Mouse (Mus musculus): ENCODE measurements around the gene Atp5f1.

The Atp5f1 gene

GRCm38 (mm10) chr3:105899394-105900147 is 60.3 kb downstream of the Atp5f1 start:
- DNase-seq (ENCODE audit: low read depth): peak; percentile 94

- no peak for DNase-seq (ENCODE audit: low read depth)
Observed at GRCm38 (mm10) chr3:105898861-105899260, 61.0 kb downstream of the Atp5f1 start.

- DNase-seq (ENCODE audit: low read depth): no peak
Observed at GRCm38 (mm10) chr3:105898325-105898724, 61.6 kb downstream of the Atp5f1 start.

- no peak for DNase-seq (ENCODE audit: low read depth)
Observed at GRCm38 (mm10) chr3:105896811-105897210, 63.1 kb downstream of the Atp5f1 start.

- DNase-seq (ENCODE audit: low read depth): peak; percentile 92
Observed at GRCm38 (mm10) chr3:105894601-105895592, 65.0 kb downstream of the Atp5f1 start.

GRCm38 (mm10) chr3:105893941-105894391 is 65.9 kb downstream of the Atp5f1 start:
- DNase-seq (ENCODE audit: low read depth): peak; percentile 52
